Mouse (Mus musculus): ENCODE measurements around the gene Slc7a7. TPM values are rescaled to one million over a fixed set of nuclear protein-coding genes. Genes with fewer than 3 reads are reported as not detected.

Gene Slc7a7
- polyA plus RNA-seq, 1 experiment from 2014 or later, result 5.7 TPM

DNA sequence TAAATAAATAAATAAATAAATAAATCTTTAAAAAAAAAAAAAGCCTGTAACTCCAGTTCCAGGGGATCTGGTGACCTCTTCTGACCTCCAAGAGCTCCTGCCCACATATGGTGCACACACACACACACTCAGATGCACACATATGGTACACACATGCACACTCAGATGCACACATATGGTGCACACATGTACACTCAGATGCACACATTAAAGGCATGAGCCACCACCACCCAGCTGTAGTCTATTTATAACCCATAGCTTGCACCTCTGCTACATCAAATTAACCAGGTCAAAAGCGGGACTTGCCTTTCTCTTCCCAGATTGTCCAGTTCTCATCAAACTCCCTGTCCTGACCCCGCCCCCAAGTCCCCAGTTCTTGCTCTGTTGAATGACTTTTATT is 3.4 kb upstream of the Slc7a7 start:
- ATAC-seq (ENCODE audit: low FRiP score, low read depth), result no peak
- Histone ChIP-seq H3K4me3 (no peak overlapping the region), H3K9ac (no peak overlapping the region), H3K9me3 (no peaks in the 10 kb centered on the region), H3K4me2 (replicated peaks) (no peak overlapping the region), H3K36me3 (no peaks in the 10 kb centered on the region), H3K27ac (no peak overlapping the region), H3K27me3 (replicated peaks) (peaks cover 15% of the 10 kb centered on the region), H3K4me1 (peaks cover 3% of the 10 kb centered on the region; the same call in 1 of the 2 replicates)
- WGBS, result 75% methylated on average over 2 of the region's 2 CpGs

DNA sequence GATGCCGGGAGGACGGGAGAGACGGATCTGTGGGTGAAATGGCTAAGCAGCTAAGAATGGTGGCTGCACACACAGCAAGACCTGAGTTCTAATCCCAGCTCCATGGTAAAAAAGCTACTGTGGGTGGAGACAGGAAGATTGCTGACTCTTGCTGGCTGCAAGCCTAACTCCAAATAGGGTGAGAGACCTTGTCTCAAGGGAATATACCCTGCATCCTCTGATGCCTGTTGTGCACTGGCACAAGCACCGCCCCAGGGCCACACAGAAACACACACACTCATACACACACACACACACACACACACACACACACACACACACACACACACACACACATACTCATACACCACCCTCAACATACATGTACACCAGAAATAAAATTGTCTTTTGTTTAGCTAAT is 750 bp downstream of the Slc7a7 start:
- Histone ChIP-seq H3K27me3 (replicated peaks) (peaks cover 28% of the 10 kb centered on the region), H3K9me3 (no peaks in the 10 kb centered on the region), H3K36me3 (no peaks in the 10 kb centered on the region), H3K4me2 (replicated peaks) (no peak overlapping the region), H3K27ac (no peak overlapping the region), H3K4me1 (peaks cover 7% of the 10 kb centered on the region), H3K9ac (no peak overlapping the region), H3K4me3 (no peak overlapping the region)
- ATAC-seq (ENCODE audit: low FRiP score, low read depth), result no peak
- 59% methylated on average over 4 of the region's 4 CpGs for WGBS

DNA sequence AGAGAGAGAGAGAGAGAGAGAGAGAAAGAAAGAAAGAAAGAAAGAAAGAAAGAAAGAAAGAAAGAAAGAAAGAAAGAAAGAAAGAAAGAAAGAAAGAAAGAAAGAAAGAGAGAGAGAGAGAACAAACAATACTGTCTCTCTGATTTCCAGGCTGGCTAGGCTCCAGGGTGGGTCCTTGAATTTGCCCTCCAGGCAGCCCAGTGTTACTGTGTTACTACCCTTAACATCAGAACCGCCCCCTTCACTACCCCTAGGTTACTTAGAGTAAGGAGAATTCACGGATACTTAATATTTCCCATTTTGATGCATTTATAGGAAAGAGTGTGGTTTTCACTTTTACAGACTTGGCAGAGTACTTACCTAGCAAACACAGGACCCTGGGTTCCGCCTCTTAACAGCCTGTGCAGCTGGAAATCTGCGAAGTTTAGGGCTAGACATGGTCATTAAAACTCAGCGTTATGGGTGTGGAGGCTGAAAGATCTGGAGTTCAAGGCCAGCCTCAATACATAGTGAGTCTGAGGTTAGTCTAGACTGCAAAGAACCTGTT is 1.3 kb downstream of the Slc7a7 start:
- Histone ChIP-seq H3K4me1 (peaks cover 7% of the 10 kb centered on the region), H3K9me3 (no peaks in the 10 kb centered on the region), H3K9ac (no peak overlapping the region), H3K36me3 (no peaks in the 10 kb centered on the region), H3K4me2 (replicated peaks) (no peak overlapping the region), H3K27ac (no peak overlapping the region), H3K4me3 (no peak overlapping the region), H3K27me3 (replicated peaks) (peaks cover 28% of the 10 kb centered on the region)
- WGBS, result 27% methylated on average over 5 of the region's 5 CpGs
- no peak for ATAC-seq (ENCODE audit: low FRiP score, low read depth)

DNA sequence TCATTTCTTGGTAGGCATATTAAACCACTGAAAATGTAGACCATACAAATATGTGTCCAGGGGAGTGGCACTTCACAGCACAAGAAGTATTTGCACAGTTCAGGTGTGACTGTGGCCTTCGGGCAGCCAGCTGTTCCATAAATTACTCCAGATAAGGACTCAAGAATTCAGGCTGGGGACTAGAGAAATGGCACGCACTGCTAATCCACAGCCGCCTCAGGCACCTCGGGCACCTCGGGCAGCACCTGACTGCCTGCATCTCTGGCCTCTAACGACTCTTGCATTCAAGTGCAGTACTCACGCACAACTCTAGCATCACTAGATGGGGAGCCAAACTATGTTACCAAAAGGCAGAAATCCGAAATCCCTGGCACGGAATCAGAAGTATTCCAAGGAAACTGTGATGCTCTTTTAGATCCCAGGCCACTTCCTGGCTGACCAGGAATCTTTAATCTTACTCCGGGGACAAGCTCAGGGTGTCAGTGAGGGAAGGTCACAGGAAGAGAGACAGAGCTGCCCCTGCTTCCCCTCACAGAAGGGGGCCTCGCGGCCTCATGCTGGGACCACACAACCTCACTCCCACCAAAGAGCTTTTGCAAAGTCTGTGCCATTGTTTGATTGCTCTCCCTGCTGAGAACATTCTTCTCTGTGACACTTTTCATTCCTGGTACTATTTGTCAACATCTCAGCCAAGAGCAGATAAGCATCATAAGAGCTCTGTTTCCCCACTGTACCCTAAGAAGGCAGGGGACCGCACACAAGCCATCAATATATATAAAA is 2.1 kb downstream of the Slc7a7 start:
- no peak overlapping the region for H3K4me2 ChIP-seq (replicated peaks)
- no peak overlapping the region for H3K27ac ChIP-seq
- H3K36me3 ChIP-seq, result no peaks in the 10 kb centered on the region
- ATAC-seq (ENCODE audit: low FRiP score, low read depth), result no peak
- H3K9me3 ChIP-seq, result no peaks in the 10 kb centered on the region
- H3K4me1 ChIP-seq, result peaks cover 7% of the 10 kb centered on the region
- H3K9ac ChIP-seq, result no peak overlapping the region
- WGBS, result 8% methylated on average over 13 of the region's 13 CpGs
- peaks cover 28% of the 10 kb centered on the region for H3K27me3 ChIP-seq (replicated peaks)
- H3K4me3 ChIP-seq, result no peak overlapping the region

DNA sequence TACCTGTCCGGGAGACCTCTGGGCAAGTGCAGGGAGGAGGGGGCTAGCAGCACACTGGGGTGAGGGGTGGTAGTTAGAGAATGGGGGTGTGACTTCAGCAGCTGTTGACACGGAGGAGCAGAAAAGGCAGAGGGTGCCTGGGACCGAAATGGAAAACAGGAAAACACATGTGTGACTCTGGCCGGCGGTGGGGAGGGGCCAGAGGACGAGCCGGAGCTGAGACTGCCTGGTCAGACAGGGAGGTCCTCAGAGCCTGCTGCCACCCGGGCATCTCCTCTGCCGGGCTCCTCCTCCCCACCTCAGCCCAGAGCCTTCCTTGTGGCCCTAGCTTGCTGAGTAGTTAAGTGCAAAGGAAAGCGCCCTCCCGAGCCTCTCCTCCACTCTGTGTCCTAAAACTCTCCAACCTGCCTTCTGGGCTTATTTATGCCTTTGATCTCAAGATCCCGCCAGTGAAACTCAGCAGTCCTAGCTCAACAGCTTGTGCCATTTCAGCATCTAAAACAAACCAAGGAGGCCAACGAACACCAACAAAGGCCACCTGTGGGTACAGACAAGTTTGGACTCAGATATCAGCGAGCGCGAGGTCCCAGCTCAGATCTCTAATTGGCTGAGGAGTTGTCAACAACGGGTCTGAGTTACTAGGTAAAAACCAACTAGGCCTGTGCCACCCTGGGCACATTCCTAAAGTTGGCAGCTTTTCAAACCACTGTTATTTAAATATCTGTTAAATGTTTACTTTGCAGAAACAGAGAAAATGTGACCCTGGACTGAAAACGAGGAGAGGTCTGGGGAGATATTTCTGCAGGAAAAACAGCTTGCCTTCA is 3.5 kb downstream of the Slc7a7 start:
- no peak overlapping the region for H3K4me3 ChIP-seq
- no peak overlapping the region for H3K9ac ChIP-seq
- H3K27ac ChIP-seq, result no peak overlapping the region
- H3K36me3 ChIP-seq, result no peaks in the 10 kb centered on the region
- 9% methylated on average over 18 of the region's 18 CpGs for WGBS
- H3K9me3 ChIP-seq, result no peaks in the 10 kb centered on the region
- peaks cover 7% of the 10 kb centered on the region for H3K4me1 ChIP-seq
- peaks cover 28% of the 10 kb centered on the region for H3K27me3 ChIP-seq (replicated peaks)
- no peak for ATAC-seq (ENCODE audit: low FRiP score, low read depth)
- H3K4me2 ChIP-seq (replicated peaks), result peak overlapping the region; percentile 36

DNA sequence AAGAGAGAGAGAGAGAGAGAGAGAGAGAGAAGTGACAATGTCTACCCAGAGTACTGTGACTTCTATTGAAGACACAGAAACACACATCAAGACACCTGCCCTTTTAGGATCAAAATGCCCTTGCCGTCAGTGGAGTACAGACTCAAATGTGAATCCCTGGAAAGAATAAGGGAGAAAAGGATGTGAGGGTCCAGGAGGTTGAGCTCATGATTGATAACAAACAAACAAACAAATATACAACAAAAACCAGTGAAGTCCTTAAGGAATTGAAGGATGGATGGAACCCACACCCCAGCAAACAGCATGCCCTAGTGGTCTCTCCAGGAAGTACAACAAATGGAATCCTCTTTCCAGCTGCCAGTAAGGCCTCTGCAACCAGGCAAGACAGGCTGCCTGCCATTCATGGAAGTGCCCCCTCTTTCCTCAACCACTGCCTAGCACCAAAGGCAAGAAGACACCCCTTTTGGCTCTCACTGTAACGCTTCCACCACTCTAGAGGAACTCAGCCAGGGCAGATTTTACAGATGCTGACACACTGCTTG is 4.9 kb downstream of the Slc7a7 start:
- ATAC-seq (ENCODE audit: low FRiP score, low read depth), result no peak
- peaks cover 7% of the 10 kb centered on the region for H3K4me1 ChIP-seq
- H3K27me3 ChIP-seq (replicated peaks), result peaks cover 25% of the 10 kb centered on the region
- no peak overlapping the region for H3K4me2 ChIP-seq (replicated peaks)
- no peak overlapping the region for H3K27ac ChIP-seq
- WGBS, result 42% methylated on average over 2 of the region's 2 CpGs
- no peaks in the 10 kb centered on the region for H3K9me3 ChIP-seq
- no peak overlapping the region for H3K9ac ChIP-seq
- H3K4me3 ChIP-seq, result no peak overlapping the region
- no peaks in the 10 kb centered on the region for H3K36me3 ChIP-seq

DNA sequence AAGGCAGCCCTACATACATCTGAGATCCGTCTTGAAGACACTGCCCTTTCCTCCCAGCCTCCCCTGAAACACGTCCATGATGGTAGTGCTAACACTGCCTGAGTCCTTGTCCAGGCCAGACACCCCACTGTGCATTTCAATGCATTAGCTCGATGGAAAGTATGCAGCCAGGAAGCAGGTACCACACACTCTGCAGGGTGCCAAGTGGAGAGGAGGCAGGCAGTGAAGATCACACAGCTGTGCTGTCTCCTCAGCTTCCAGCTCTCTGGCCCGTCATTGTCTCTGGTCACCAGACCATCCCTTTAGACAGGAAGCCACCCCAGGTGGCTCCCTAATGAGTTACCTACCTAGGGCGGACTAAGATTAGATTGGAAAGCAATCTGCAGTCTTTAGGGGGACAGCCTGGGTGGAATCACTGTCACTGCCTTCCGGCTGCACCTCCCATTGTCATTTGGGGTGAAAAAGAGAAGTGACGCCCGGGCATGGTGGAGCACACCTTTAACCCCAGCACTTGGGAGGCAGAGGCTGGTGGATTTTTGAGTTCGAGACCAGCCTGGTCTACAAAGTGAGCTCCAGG is 5.5 kb downstream of the Slc7a7 start:
- ATAC-seq (ENCODE audit: low FRiP score, low read depth), result no peak
- Histone ChIP-seq H3K27me3 (replicated peaks) (peaks cover 19% of the 10 kb centered on the region), H3K4me3 (no peak overlapping the region), H3K4me2 (replicated peaks) (no peak overlapping the region), H3K4me1 (peaks cover 4% of the 10 kb centered on the region), H3K27ac (no peak overlapping the region), H3K36me3 (no peaks in the 10 kb centered on the region), H3K9me3 (no peaks in the 10 kb centered on the region), H3K9ac (no peak overlapping the region)
- 44% methylated on average over 9 of the region's 9 CpGs for WGBS

DNA sequence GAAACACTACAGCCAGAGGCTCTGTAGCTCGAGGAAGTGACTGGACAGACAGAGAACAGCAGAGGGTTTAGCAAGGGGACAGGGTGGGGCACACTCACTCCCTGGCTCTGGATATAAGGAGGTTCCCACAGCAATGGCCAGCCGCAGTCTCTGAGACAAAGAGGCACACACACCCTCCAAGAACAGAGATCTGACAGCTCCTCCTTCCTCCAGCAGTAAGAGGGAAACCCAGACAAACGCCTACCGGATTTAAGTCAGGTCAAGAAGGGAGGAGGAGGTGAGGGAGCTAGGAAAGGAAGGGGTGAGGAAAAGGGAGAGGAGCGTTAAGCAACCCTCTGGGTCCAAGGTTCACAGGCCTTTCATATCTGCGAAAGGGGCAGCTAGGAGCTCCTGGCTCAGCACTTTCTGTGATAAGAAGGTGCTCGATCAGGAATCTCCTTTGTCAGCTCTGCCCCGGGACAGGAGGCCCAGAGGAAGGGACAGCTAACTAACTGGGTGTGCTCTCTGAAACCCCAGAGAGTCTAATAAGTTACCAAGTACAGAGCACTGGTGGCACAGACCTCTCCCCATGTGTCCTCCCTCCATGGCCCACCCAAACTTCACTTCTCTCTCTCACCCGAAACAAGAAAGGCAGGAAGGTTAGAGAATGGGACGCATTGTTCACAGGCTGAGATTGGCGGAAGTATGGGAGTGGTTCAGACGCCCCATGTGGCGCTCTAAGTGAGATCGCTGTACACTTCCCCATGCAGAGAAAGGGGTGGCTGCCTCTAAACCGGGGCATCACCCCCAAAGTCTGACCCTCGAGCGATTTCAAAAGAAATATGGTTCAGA is 7.4 kb downstream of the Slc7a7 start:
- no peak overlapping the region for H3K4me2 ChIP-seq (replicated peaks)
- H3K9ac ChIP-seq, result no peak overlapping the region
- no peak overlapping the region for H3K27ac ChIP-seq

DNA sequence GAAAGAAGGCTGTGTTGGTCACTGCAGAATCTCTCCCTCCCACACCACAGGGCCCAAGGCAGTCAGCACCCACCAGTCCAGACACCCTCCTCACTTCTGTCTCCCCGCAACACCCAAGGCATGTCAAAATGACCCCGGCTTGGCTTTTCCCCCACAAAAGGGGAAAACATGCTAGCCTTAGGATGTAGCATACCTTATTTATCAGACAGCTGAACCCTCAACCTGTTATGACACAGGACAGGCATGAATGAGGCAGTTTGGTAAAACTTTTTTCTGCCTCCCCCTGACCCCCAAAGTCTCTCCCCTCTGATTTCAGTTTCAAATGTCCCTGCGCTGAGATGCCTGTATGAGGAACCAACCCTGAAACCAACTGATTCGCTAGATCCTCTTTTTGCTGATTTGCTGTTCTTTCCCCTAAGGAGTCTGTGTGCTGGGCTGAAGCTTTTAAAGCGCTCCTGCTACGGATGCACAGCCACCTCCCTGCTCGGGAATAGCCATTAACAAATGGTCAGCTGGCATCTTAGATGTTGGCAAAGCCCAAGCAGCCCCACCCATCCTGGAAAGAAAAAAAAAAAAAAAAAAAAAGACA is 8.4 kb downstream of the Slc7a7 start:
- Histone ChIP-seq H3K27ac (no peak overlapping the region), H3K4me1 (peaks cover 4% of the 10 kb centered on the region), H3K9ac (no peak overlapping the region), H3K27me3 (replicated peaks) (peaks cover 5% of the 10 kb centered on the region; the same call in 1 of the 2 replicates), H3K4me2 (replicated peaks) (no peak overlapping the region), H3K9me3 (no peaks in the 10 kb centered on the region), H3K36me3 (no peaks in the 10 kb centered on the region), H3K4me3 (no peak overlapping the region)
- no peak for ATAC-seq (ENCODE audit: low FRiP score, low read depth)
- WGBS, result 75% methylated on average over 7 of the region's 7 CpGs

More for the DNA sequence above, 7.4 kb downstream of the Slc7a7 start:
- WGBS, result 44% methylated on average over 17 of the region's 17 CpGs
- no peaks in the 10 kb centered on the region for H3K9me3 ChIP-seq
- peaks cover 13% of the 10 kb centered on the region; the same call in 1 of the 2 replicates for H3K27me3 ChIP-seq (replicated peaks)
- peaks cover 4% of the 10 kb centered on the region for H3K4me1 ChIP-seq
- no peak for ATAC-seq (ENCODE audit: low FRiP score, low read depth)
- H3K36me3 ChIP-seq, result no peaks in the 10 kb centered on the region
- no peak overlapping the region for H3K4me3 ChIP-seq

DNA sequence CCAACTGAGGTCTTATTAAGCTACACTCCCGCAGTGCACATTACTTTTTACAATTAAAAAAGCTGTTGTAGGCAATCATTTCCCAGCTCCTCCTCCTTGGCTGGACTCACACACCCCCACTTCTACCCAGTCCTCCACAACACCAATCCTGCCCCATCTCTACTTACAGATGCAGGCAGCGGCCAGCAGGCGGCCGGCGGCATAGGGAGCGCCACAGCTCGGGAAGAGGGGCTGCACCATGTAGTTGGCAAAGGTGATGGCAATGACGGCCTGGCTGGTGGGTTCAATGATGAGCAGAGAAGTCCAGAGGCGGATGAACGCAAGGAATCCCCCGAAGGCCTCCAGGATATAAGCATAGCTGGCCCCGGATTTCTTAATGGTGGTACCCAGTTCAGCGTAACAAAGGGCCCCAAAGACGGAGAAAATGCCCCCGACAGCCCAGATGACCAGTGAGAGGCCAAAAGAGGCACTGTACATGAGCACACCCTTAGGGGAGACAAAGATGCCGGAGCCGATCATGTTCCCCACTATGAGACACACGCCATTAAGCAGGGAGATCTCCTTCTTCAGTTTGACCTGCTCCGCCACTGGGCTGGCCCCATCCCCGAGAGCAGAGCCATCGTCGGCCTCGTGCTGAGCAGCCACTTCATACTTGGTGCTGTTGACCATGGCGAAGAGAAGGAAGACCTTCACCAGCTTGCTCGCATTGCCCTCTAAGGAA is 9.1 kb downstream of the Slc7a7 start:
- no peaks in the 10 kb centered on the region for H3K36me3 ChIP-seq
- no peaks in the 10 kb centered on the region for H3K9me3 ChIP-seq
- H3K9ac ChIP-seq, result no peak overlapping the region
- no peaks in the 10 kb centered on the region for H3K27me3 ChIP-seq (replicated peaks)
- H3K4me2 ChIP-seq (replicated peaks), result no peak overlapping the region; the same call in 1 of the 2 replicates
- no peaks in the 10 kb centered on the region; the same call in 1 of the 2 replicates for H3K4me1 ChIP-seq
- no peak overlapping the region for H3K4me3 ChIP-seq
- 86% methylated on average over 25 of the region's 25 CpGs for WGBS
- H3K27ac ChIP-seq, result no peak overlapping the region
- no peak for ATAC-seq (ENCODE audit: low FRiP score, low read depth)

Measured in neural tube, embryonic 12.5 days (tissue).